Mouse (Mus musculus): ENCODE results near the gene St6galnac6.

DNA sequence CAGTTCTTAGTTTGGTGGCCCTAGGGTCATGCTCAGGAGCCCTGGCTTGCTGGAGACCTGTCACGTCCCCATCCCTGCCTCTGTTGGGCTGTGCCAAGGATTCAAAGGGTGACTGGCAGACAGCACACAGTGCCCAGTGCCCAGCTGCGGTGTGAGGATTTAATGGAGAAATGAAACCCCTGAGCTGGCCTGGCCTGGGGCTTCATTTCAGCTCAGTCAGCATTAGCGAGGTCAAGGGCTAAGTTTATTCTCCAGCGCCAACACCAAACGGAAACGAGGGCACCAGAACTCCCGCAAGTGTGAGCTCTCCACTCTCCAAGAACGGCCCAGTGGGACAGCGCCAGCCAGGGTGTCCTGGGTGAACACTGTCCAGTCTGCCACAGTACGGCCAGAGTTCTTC, 9.3 kb upstream of the St6galnac6 start:
- TF ChIP-seq TAL1 (IDR thresholded peaks at IDR 0.05; ENCODE audit: low read length) (no peak), GATA1 (IDR thresholded peaks at IDR 0.05; ENCODE audit: low read length) (no peak)

Data from erythroblast, embryonic 14.5 days (primary cell).